Mouse (Mus musculus) cerebellum, postnatal 4 days (tissue): Measurements from ENCODE around the gene Vps11.
"Not testable (repeated sequence)": the region's sequence is repeated elsewhere in the genome, so short reads cannot be mapped to it uniquely, and the experiment has no call there.

Experiments used
- DNase-seq, 2 experiments: peaks; one replicate each; pipeline ENCODE4 v3.0.0; 2022; ENCODE audit warnings: low spot score in 2 of 2, mixed read lengths in 1 of 2

Gene Vps11

GRCm38 (mm10) chr9:44361190-44361917, at the start of gene Vps11:
TSS of gene Vps11 (minus strand) at chr9:44361670.
- peak; percentile 89 to 95 for DNase-seq

GRCm38 (mm10) chr9:44410647-44411336, 49.3 kb upstream of the Vps11 start:
- no peak for DNase-seq

GRCm38 (mm10) chr9:44408693-44409092, 47.2 kb upstream of the Vps11 start:
- not testable (repeated sequence) for DNase-seq

GRCm38 (mm10) chr9:44407752-44408097, 46.3 kb upstream of the Vps11 start:
- no peak for DNase-seq

- DNase-seq = peak; percentile 75 to 89
Measured at GRCm38 (mm10) chr9:44406906-44407751, 45.7 kb upstream of the Vps11 start, which contains the start of the genes Rps25 and Trappc4. TSS of gene Rps25 (plus strand) at chr9:44407139. TSS of gene Trappc4 (minus strand) at chr9:44407600.

GRCm38 (mm10) chr9:44405011-44405410, 43.5 kb upstream of the Vps11 start:
- no peak for DNase-seq

GRCm38 (mm10) chr9:44401081-44401480, 39.6 kb upstream of the Vps11 start:
- DNase-seq = no peak

- DNase-seq = no peak
Measured at GRCm38 (mm10) chr9:44399795-44400114, 38.3 kb upstream of the Vps11 start.

- DNase-seq = no peak
Measured at GRCm38 (mm10) chr9:44399114-44399794, 37.8 kb upstream of the Vps11 start.

GRCm38 (mm10) chr9:44398551-44398950, 37.1 kb upstream of the Vps11 start:
- DNase-seq = no peak

- DNase-seq = no peak
Measured at GRCm38 (mm10) chr9:44398087-44398486, 36.6 kb upstream of the Vps11 start.

GRCm38 (mm10) chr9:44396684-44397411, 35.4 kb upstream of the Vps11 start, which contains the start of gene Slc37a4:
TSS of gene Slc37a4 (plus strand) at chr9:44396852.
- DNase-seq = peak; percentile 77 to 84

- peak; percentile 61 to 78 for DNase-seq
Measured at GRCm38 (mm10) chr9:44391466-44391865, 30.0 kb upstream of the Vps11 start.

- peak in 1 of 2 experiments; percentile 53 for DNase-seq
Measured at GRCm38 (mm10) chr9:44389273-44389672, 27.8 kb upstream of the Vps11 start.

GRCm38 (mm10) chr9:44387221-44387620, 25.8 kb upstream of the Vps11 start:
- DNase-seq = no peak

- no peak for DNase-seq
Measured at GRCm38 (mm10) chr9:44384596-44384995, 23.1 kb upstream of the Vps11 start.

- DNase-seq = no peak
Measured at GRCm38 (mm10) chr9:44379862-44380261, 18.4 kb upstream of the Vps11 start.

GRCm38 (mm10) chr9:44379054-44379834, 17.8 kb upstream of the Vps11 start, which contains the start of gene Hyou1:
TSS of gene Hyou1 (plus strand) at chr9:44379490.
- DNase-seq = peak; percentile 99 to 100

GRCm38 (mm10) chr9:44378153-44378730, 16.8 kb upstream of the Vps11 start:
- DNase-seq = no peak

- DNase-seq = not testable (repeated sequence)
Measured at GRCm38 (mm10) chr9:44377335-44377734, 15.9 kb upstream of the Vps11 start.
